14 mouse cellular contexts compared by ENCODE assay signal in the genomic region with DNA sequence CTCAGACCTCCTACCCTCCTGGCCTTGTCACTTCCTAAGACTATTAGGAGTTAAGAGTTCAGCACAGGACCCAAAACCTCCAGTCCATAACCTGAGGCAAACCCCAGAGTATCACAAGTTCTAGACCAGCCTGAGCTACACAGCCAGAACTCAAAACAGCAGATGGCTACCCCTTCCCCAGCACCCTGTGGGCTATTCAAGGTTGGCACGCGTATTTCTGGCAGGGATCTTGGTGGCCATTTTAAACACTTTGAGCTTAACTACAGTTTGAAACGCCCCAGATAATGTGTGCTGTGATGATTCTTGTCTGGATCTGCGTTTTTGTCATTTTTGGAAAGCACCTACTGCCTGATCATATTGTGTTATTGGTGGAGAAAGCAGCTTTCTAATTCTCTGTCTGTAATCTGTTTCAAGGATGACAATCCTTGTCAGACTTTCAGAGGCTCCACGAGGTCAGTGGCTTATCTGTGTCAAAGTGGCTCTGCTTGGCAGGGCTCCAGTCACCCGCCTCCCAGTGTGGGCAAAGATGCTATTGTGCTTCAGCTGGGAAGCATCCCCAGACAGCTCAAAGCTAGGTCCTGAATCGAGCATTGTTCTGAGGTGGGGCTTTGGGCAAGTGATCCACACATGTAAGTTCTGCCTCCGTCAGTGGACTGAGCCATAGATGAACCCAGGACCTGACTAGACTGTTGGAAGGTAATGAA. TPM values are rescaled to one million over a fixed set of nuclear protein-coding genes. Genes with fewer than 3 reads are reported as not detected.
DNase-seq lines count a peak whose midpoint lies in the region; ATAC-seq lines count a peak whose summit lies in the region.
"Had no signal": no experiment of that assay in that cellular context is flagged by ENCODE, and none has a peak within 500 bp of the region (broad histone marks: within the 10 kb centered on the region; RNA-seq: fewer than 3 reads in every experiment).

No protein-coding gene starts in this region.

- peak; percentile 74 for DNase-seq in layer of hippocampus, adult 11-12 months (ENCODE audit: low spot score)
- DNase-seq in layer of hippocampus, adult 9-10 months (ENCODE audit: low spot score) = no peak
- DNase-seq in retina, postnatal 1 day = peak; percentile 82
- DNase-seq in retina, embryonic 14.5 days (ENCODE audit: low spot score) = no peak
- DNase-seq in testis, postnatal 10 days (ENCODE audit: low spot score) = peak; percentile 84
- no peak for DNase-seq in heart, adult 8-10 months (ENCODE audit: low spot score)
- DNase-seq: heart, postnatal 10 days; thymus, postnatal 14 days had no signal

- H3K4me3 ChIP-seq in brown adipose tissue, adult 24 weeks (ENCODE audit: insufficient read depth, low read depth, low read length) = no peak overlapping the region
- H3K4me3 ChIP-seq: erythroblast, embryonic 14.5 days; kidney, embryonic 15.5 days; midbrain, embryonic 12.5 days had no signal

- peaks cover 12% of the 10 kb centered on the region for H3K4me1 ChIP-seq in brown adipose tissue, adult 24 weeks (ENCODE audit: control insufficient read depth, insufficient read depth, insufficient read length, low read length)

- peak overlapping the region; percentile 79 for H3K27ac ChIP-seq in brown adipose tissue, adult 24 weeks (replicated peaks; ENCODE audit: low read depth, low read length)
- H3K27ac ChIP-seq: kidney, embryonic 15.5 days; liver, embryonic 14.5 days; midbrain, embryonic 12.5 days had no signal

- no peak for ATAC-seq in monocyte, adult 5-6 weeks (replicated peaks; ENCODE audit: insufficient number of reproducible peaks, low FRiP score, low TSS enrichment, poor library complexity, severe bottlenecking)

RNA-seq across cellular contexts. Expression of a gene that starts 2.1 kb away (rescaled TPM):
- polyA plus RNA-seq in brown adipose tissue, adult 24 weeks (2012; ENCODE audit: insufficient read depth, insufficient read length, missing spikeins) = 65.9 and 67.5 TPM in 2 replicates
- 10 to 100 TPM; 38.6 to 50.6 (median 50.1) TPM for total RNA-seq in heart, adult 8-10 months (2022)
- total RNA-seq in monocyte, adult 5-6 weeks (2017) = 37.1 to 51.1 TPM (median 40.7 TPM) in 3 replicates

RNA-seq across cellular contexts. Expression of a gene that starts 56.2 kb away (rescaled TPM):
- 8.2 and 8.6 TPM in 2 replicates for polyA plus RNA-seq in brown adipose tissue, adult 24 weeks (2012; ENCODE audit: insufficient read depth, insufficient read length, missing spikeins)
- total RNA-seq in heart, adult 8-10 months (2022) = 10 to 100 TPM; 10.4 to 15.2 (median 11.9) TPM
- total RNA-seq in monocyte, adult 5-6 weeks (2017) = 29.3 to 40.9 TPM (median 37.0 TPM) in 3 replicates

RNA-seq across cellular contexts. Expression of a gene that starts 56.9 kb away (rescaled TPM):
- polyA plus RNA-seq in brown adipose tissue, adult 24 weeks (2012; ENCODE audit: insufficient read depth, insufficient read length, missing spikeins) = 16.9 TPM in 2 replicates
- 10 to 100 TPM in 3 of 4 experiments, 1 to 10 TPM in 1; 8.2 to 11.8 (median 10.6) TPM for total RNA-seq in heart, adult 8-10 months (2022)
- 46.2 to 75.1 TPM (median 57.2 TPM) in 3 replicates for total RNA-seq in monocyte, adult 5-6 weeks (2017)

Comparison
In these comparisons a context has a peak if more than half of its experiments do, and no peak if none do; other contexts are left out.
1. DNase-seq: peak in layer of hippocampus, adult 11-12 months (single experiment), retina, postnatal 1 day (single experiment) and testis, postnatal 10 days (single experiment); none in layer of hippocampus, adult 9-10 months (single experiment), retina, embryonic 14.5 days (single experiment) and heart, adult 8-10 months (single experiment).